Mouse (Mus musculus): Measurements from ENCODE around the gene A630023A22Rik.

GRCm38 (mm10) chr14:34107594-34107993 is 5.0 kb upstream of the A630023A22Rik start:
- TF ChIP-seq CTCF (IDR thresholded peaks at IDR 0.05; ENCODE audit: insufficient read depth, low read length) (no peak), POLR2A (IDR thresholded peaks at IDR 0.05; ENCODE audit: borderline replicate concordance, extremely low read depth, low read depth, low read length) (no peak)
